Mouse (Mus musculus) forebrain, postnatal 0 days (tissue): ENCODE results near the gene Arhgef1. TPM values are rescaled to one million over a fixed set of nuclear protein-coding genes. Genes with fewer than 3 reads are reported as not detected.
"Not testable (repeated sequence)": the region's sequence is repeated elsewhere in the genome, so short reads cannot be mapped to it uniquely, and the experiment has no call there.

ENCODE experiments used
- ATAC-seq: fragments of 200-750 bp; cut with Nextera tagmentation; 2 replicates; pipeline ENCODE4 v1.8.0; 2017; ENCODE audit warnings: mild to moderate bottlenecking, moderate library complexity
- DNase-seq: peaks from one replicate; pipeline ENCODE4 v3.0.0-alpha.2; 2015
- H3K27ac ChIP-seq: fragments of 300-500 bp; sonication (generic); 2 replicates; pipeline ENCODE4 v1.5.1; 2014; ENCODE audit warnings: low read depth, mild to moderate bottlenecking, antibody characterized with exemption, low read length, moderate library complexity, mixed read lengths
- H3K27me3 ChIP-seq: fragments of 300-500 bp; sonication (generic); 2 replicates; pipeline ENCODE4 v1.6.1; 2014; ENCODE audit warnings: mild to moderate bottlenecking, low read length, mixed read lengths; ENCODE audit not compliant: insufficient read depth
- H3K36me3 ChIP-seq: fragments of 300-500 bp; sonication (generic); 2 replicates; pipeline ENCODE4 v1.6.1; 2014; ENCODE audit warnings: mild to moderate bottlenecking, moderate library complexity; ENCODE audit not compliant: insufficient read depth
- H3K4me1 ChIP-seq: fragments of 300-500 bp; sonication (generic); 2 replicates; pipeline ENCODE4 v1.6.1; 2014; ENCODE audit warnings: antibody characterized with exemption; ENCODE audit not compliant: insufficient read depth
- H3K4me2 ChIP-seq: fragments of 300-500 bp; sonication (generic); 2 replicates; pipeline ENCODE4 v1.6.1; 2014; ENCODE audit warnings: low read depth, mild to moderate bottlenecking, moderate library complexity
- H3K4me3 ChIP-seq: fragments of 300-500 bp; sonication (generic); 2 replicates; pipeline ENCODE4 v1.5.1; 2014; ENCODE audit warnings: low read depth, low read length, mixed read lengths
- H3K9ac ChIP-seq: fragments of 300-500 bp; sonication (generic); 2 replicates; pipeline ENCODE4 v1.6.1; 2014; ENCODE audit warnings: mild to moderate bottlenecking
- H3K9me3 ChIP-seq: fragments of 300-500 bp; sonication (generic); 2 replicates; pipeline ENCODE4 v1.6.1; 2016; ENCODE audit warnings: low read length
- CTCF ChIP-seq: sonication (generic); IDR thresholded peaks from 2 replicates; pipeline ENCODE4 v1.5.1; 2016; ENCODE audit warnings: antibody characterized with exemption, control low read depth, low read depth
- WGBS: fragments of 180-500 bp; shearing (Covaris S2); extraction: QIAGEN DNeasy Blood & Tissue Kit; methylation state at CpG from one replicate; pipeline ENCODE4 v1.1.7; 2014; 5-methylcytosine and 5-hydroxymethylcytosine counted together
- polyA plus RNA-seq: library from polyadenylated mRNA; unstranded; fragments of >200 nt; fragmentation: Nextera tagmentation; extraction: Ambion mirVana; gene quantifications from 2 replicates; pipeline ENCODE4 v1.2.1, GENCODE M21; 2015
- total RNA-seq: library from RNA; depleted of rRNA; stranded (reverse); fragments of >200 nt; gene quantifications from 2 replicates; pipeline ENCODE4 v1.2.3, GENCODE M21; 2014

Arhgef1 gene
- total and polyA plus RNA-seq, 2 experiments from 2014 or later, result 26.8 to 30.3 TPM

- ATAC-seq, result peak; percentile 73
- peaks cover 3% of the 10 kb centered on the region for H3K4me1 ChIP-seq
- no peaks in the 10 kb centered on the region for H3K9me3 ChIP-seq
- WGBS, result 27% methylated on average over 10 of the region's 10 CpGs
- no peak overlapping the region for H3K4me3 ChIP-seq
- DNase-seq, result peak; percentile 91
- H3K4me2 ChIP-seq, result no peak overlapping the region
- no peak overlapping the region for H3K9ac ChIP-seq
- no peak overlapping the region for H3K27ac ChIP-seq
- TF ChIP-seq CTCF, result peak; percentile 99
- no peaks in the 10 kb centered on the region for H3K27me3 ChIP-seq
- H3K36me3 ChIP-seq, result peaks cover 56% of the 10 kb centered on the region
These were observed 12.2 kb upstream of the Arhgef1 start for GRCm38 (mm10) chr7:24890281-24891216.

DNA sequence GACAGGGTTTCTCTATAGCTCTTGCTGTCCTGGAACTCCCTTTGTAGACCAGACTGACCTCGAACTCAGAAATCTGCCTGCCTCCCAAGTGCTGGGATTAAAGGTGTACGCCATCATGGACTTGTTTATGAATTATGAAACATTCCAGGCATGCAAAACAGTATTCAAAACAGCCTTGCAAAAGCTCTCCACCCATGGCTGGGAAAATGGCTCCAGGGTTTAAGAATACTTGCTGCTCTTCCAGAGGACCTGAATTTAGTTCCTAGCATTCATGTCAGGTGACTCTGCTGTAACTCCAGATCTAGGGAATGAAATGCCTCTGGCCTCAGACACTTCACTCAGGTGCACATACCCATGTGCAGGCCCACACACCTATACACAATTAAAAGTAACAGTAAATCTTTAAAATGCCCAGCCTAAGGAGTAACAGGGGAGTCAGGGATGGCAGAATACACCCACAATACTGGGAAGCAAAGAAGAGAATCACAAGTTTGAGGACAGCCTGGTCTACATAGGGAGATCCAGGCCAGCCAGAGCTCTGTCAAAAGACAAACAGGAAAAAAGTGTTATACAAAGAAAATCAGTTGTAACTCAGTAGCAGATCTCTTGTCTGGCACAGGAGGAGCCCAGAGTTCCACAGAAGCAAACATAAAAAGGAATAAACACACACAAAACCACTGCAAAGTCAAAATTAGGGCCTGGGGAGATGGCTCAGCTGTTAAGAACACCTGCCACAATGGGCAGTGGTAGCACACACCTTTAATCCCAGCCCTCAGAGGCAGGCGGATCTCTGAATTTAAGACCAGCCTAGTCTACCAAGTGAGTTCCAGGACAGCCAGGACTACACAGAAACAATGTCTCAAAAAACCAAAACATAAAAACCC, 11.2 kb upstream of the Arhgef1 start:
- Histone ChIP-seq H3K9ac (no peak overlapping the region), H3K4me2 (no peak overlapping the region), H3K27ac (no peak overlapping the region), H3K9me3 (no peaks in the 10 kb centered on the region), H3K4me3 (no peak overlapping the region), H3K4me1 (no peaks in the 10 kb centered on the region), H3K36me3 (peaks cover 47% of the 10 kb centered on the region), H3K27me3 (no peaks in the 10 kb centered on the region)
- 71% methylated on average over 3 of the region's 3 CpGs for WGBS
- no peak for TF ChIP-seq CTCF
- DNase-seq, result no peak
- ATAC-seq, result no peak

GRCm38 (mm10) chr7:24892125-24892583, 10.6 kb upstream of the Arhgef1 start:
- DNase-seq, result no peak
- Histone ChIP-seq H3K9me3 (no peaks in the 10 kb centered on the region), H3K27ac (no peak overlapping the region), H3K36me3 (peaks cover 40% of the 10 kb centered on the region), H3K27me3 (no peaks in the 10 kb centered on the region), H3K9ac (no peak overlapping the region), H3K4me1 (no peaks in the 10 kb centered on the region), H3K4me2 (no peak overlapping the region), H3K4me3 (no peak overlapping the region)
- ATAC-seq, result no peak
- 75% methylated on average over 2 of the region's 2 CpGs for WGBS
- TF ChIP-seq CTCF, result no peak

DNA sequence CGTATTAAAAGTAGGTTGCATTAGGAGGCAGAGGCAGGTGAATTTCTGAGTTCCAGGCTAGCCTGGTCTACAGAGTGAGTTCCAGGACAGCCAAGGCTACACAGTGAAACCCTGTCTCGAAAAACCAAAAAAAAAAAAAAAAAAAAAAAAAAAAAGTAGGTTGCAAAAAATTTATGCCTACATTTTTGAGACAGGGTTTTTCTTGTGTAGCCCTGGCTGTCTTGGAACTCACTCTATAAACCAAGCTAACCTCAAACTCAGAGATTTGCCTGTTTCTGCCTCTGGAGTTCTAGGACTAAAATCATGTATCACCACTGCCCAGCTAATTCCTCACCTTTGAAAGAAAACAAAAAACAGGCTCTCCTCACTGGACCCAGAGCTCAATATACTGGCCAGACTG, 7.0 kb upstream of the Arhgef1 start:
- not testable (repeated sequence) for H3K9ac ChIP-seq, H3K27me3 ChIP-seq, ATAC-seq, H3K27ac ChIP-seq, H3K9me3 ChIP-seq, DNase-seq, H3K4me3 ChIP-seq, H3K4me1 ChIP-seq, H3K4me2 ChIP-seq, H3K36me3 ChIP-seq
- 91% methylated on average over 2 of the region's 2 CpGs for WGBS

GRCm38 (mm10) chr7:24896269-24896668, 6.4 kb upstream of the Arhgef1 start:
- ATAC-seq (no peak), DNase-seq (no peak)
- no peak for TF ChIP-seq CTCF
- WGBS, result 83% methylated on average over 8 of the region's 8 CpGs
- Histone ChIP-seq H3K4me2 (no peak overlapping the region), H3K9me3 (no peaks in the 10 kb centered on the region), H3K4me3 (no peak overlapping the region), H3K36me3 (no peaks in the 10 kb centered on the region), H3K4me1 (no peaks in the 10 kb centered on the region), H3K27me3 (no peaks in the 10 kb centered on the region), H3K9ac (no peak overlapping the region), H3K27ac (no peak overlapping the region)

GRCm38 (mm10) chr7:24897224-24897623, 5.5 kb upstream of the Arhgef1 start, which contains the start of gene Cd79a:
Gene Cd79a, plus strand, starts transcription at chr7:24897381.
- DNase-seq (no peak), ATAC-seq (no peak)
- no peaks in the 10 kb centered on the region for H3K36me3 ChIP-seq
- TF ChIP-seq CTCF, result no peak
- H3K27ac ChIP-seq, result no peak within 1 kb of the TSS
- H3K4me1 ChIP-seq, result no peaks in the 10 kb centered on the region
- no peak within 1 kb of the TSS for H3K9ac ChIP-seq
- H3K4me2 ChIP-seq, result no peak within 1 kb of the TSS
- H3K9me3 ChIP-seq, result no peaks in the 10 kb centered on the region
- 80% methylated on average over 12 of the region's 12 CpGs for WGBS
- no peak within 1 kb of the TSS for H3K4me3 ChIP-seq
- H3K27me3 ChIP-seq, result no peaks in the 10 kb centered on the region
